Mouse (Mus musculus) hindbrain, embryonic 13.5 days (tissue): ENCODE measurements around the gene Gpr1. TPM values are rescaled to one million over a fixed set of nuclear protein-coding genes. Genes with fewer than 3 reads are reported as not detected.

Source experiments
- ATAC-seq: fragments of 200-750 bp; cut with Nextera tagmentation; 2 replicates; pipeline ENCODE4 v1.8.0; 2017; ENCODE audit warnings: moderate TSS enrichment; ENCODE audit not compliant: low FRiP score
- H3K27ac ChIP-seq: fragments of 300-500 bp; sonication (generic); 2 replicates; pipeline ENCODE4 v1.5.1; 2015; ENCODE audit warnings: inconsistent platforms, mild to moderate bottlenecking, moderate library complexity
- H3K27me3 ChIP-seq: fragments of 300-500 bp; sonication (generic); 2 replicates; pipeline ENCODE4 v1.6.1; 2015; ENCODE audit warnings: mild to moderate bottlenecking, inconsistent platforms
- H3K36me3 ChIP-seq: fragments of 300-500 bp; sonication (generic); 2 replicates; pipeline ENCODE4 v1.6.1; 2015; ENCODE audit warnings: mild to moderate bottlenecking, inconsistent platforms
- H3K4me1 ChIP-seq: fragments of 300-500 bp; sonication (generic); replicated peaks from 2 replicates; pipeline ENCODE4 v1.6.1; 2015; ENCODE audit warnings: inconsistent platforms
- H3K4me2 ChIP-seq: fragments of 300-500 bp; sonication (generic); 2 replicates; pipeline ENCODE4 v1.6.1; 2015; ENCODE audit warnings: inconsistent platforms, mild to moderate bottlenecking, moderate library complexity
- H3K4me3 ChIP-seq: fragments of 300-500 bp; sonication (generic); 2 replicates; pipeline ENCODE4 v1.5.1; 2015; ENCODE audit warnings: mild to moderate bottlenecking, inconsistent platforms
- H3K9ac ChIP-seq: fragments of 300-500 bp; sonication (generic); 2 replicates; pipeline ENCODE4 v1.6.1; 2015; ENCODE audit warnings: mild to moderate bottlenecking, inconsistent platforms
- H3K9me3 ChIP-seq: fragments of 300-500 bp; sonication (generic); 2 replicates; pipeline ENCODE4 v1.6.1; 2016; ENCODE audit warnings: inconsistent platforms
- WGBS: fragments of 180-500 bp; shearing (Covaris S2); methylation state at CpG from one replicate; pipeline ENCODE4 v1.1.7; 2015; 5-methylcytosine and 5-hydroxymethylcytosine counted together
- polyA plus RNA-seq: library from polyadenylated mRNA; unstranded; fragments of >200 nt; fragmentation: Nextera tagmentation; extraction: Ambion mirVana; gene quantifications from 2 replicates; pipeline ENCODE4 v1.2.1, GENCODE M21; 2015

Gpr1 gene
- 0.47 and 0.73 TPM in 2 replicates for polyA plus RNA-seq

GRCm38 (mm10) chr1:63214271-63214558, at the start of gene Gpr1:
Gene Gpr1 (minus strand): TSS chr1:63214543.
- ATAC-seq: no peak; the same call in 1 of the 2 replicates
- no peaks in the 10 kb centered on the region for H3K36me3 ChIP-seq
- peak within 1 kb of the TSS; percentile 58 for H3K9ac ChIP-seq
- peak within 1 kb of the TSS; percentile 71 for H3K27ac ChIP-seq
- peak within 1 kb of the TSS; percentile 21 for H3K4me3 ChIP-seq
- H3K27me3 ChIP-seq: no peaks in the 10 kb centered on the region
- no peaks in the 10 kb centered on the region for H3K9me3 ChIP-seq
- WGBS: 37% methylated on average over 3 of the region's 3 CpGs
- H3K4me1 ChIP-seq: peaks cover 17% of the 10 kb centered on the region
- peak within 1 kb of the TSS; percentile 50 for H3K4me2 ChIP-seq

GRCm38 (mm10) chr1:63263671-63264070, 49.3 kb upstream of the Gpr1 start:
- ATAC-seq: no peak
- 32% methylated on average over 11 of the region's 11 CpGs for WGBS

GRCm38 (mm10) chr1:63261041-63261590, 46.8 kb upstream of the Gpr1 start:
- Histone ChIP-seq H3K4me1 (peaks cover 8% of the 10 kb centered on the region), H3K4me2 (no peak overlapping the region), H3K4me3 (no peak overlapping the region), H3K9me3 (no peaks in the 10 kb centered on the region), H3K27ac (no peak overlapping the region), H3K27me3 (peaks cover 85% of the 10 kb centered on the region), H3K9ac (no peak overlapping the region), H3K36me3 (no peaks in the 10 kb centered on the region)
- 43% methylated on average over 17 of the region's 17 CpGs for WGBS
- ATAC-seq: no peak

More at GRCm38 (mm10) chr1:63263671-63264070, 49.3 kb upstream of the Gpr1 start:
- H3K36me3 ChIP-seq: no peaks in the 10 kb centered on the region
- H3K27me3 ChIP-seq: peaks cover 81% of the 10 kb centered on the region
- no peak overlapping the region for H3K9ac ChIP-seq
- no peaks in the 10 kb centered on the region for H3K9me3 ChIP-seq
- H3K4me1 ChIP-seq: no peaks in the 10 kb centered on the region
- H3K27ac ChIP-seq: no peak overlapping the region
- H3K4me2 ChIP-seq: no peak overlapping the region
- H3K4me3 ChIP-seq: no peak overlapping the region

- Histone ChIP-seq H3K9ac (no peak overlapping the region), H3K9me3 (no peaks in the 10 kb centered on the region), H3K4me2 (no peak overlapping the region), H3K27ac (no peak overlapping the region), H3K36me3 (no peaks in the 10 kb centered on the region), H3K27me3 (peaks cover 85% of the 10 kb centered on the region), H3K4me3 (no peak overlapping the region), H3K4me1 (peaks cover 13% of the 10 kb centered on the region)
- WGBS: 43% methylated on average over 5 of the region's 5 CpGs
- no peak for ATAC-seq
Measured at GRCm38 (mm10) chr1:63260742-63261033, 46.3 kb upstream of the Gpr1 start.

- Histone ChIP-seq H3K9ac (no peak overlapping the region), H3K27ac (no peak overlapping the region), H3K4me2 (no peak overlapping the region), H3K9me3 (no peaks in the 10 kb centered on the region), H3K4me1 (peaks cover 18% of the 10 kb centered on the region), H3K4me3 (no peak overlapping the region), H3K36me3 (no peaks in the 10 kb centered on the region), H3K27me3 (peaks cover 87% of the 10 kb centered on the region)
- WGBS: 47% methylated on average over 17 of the region's 17 CpGs
- ATAC-seq: no peak
Measured at GRCm38 (mm10) chr1:63259916-63260741, 45.8 kb upstream of the Gpr1 start.

- no peaks in the 10 kb centered on the region for H3K36me3 ChIP-seq
- peaks cover 88% of the 10 kb centered on the region for H3K27me3 ChIP-seq
- no peak for ATAC-seq
- peaks cover 21% of the 10 kb centered on the region for H3K4me1 ChIP-seq
- H3K9me3 ChIP-seq: no peaks in the 10 kb centered on the region
- no peak overlapping the region for H3K9ac ChIP-seq
- no peak overlapping the region for H3K4me2 ChIP-seq
- no peak overlapping the region for H3K4me3 ChIP-seq
- WGBS: 54% methylated on average over 11 of the region's 11 CpGs
- H3K27ac ChIP-seq: no peak overlapping the region
Measured at GRCm38 (mm10) chr1:63259271-63259830, 45.0 kb upstream of the Gpr1 start.

GRCm38 (mm10) chr1:63258501-63258900, 44.2 kb upstream of the Gpr1 start:
- ATAC-seq: no peak
- H3K4me3 ChIP-seq: no peak overlapping the region
- H3K4me2 ChIP-seq: no peak overlapping the region
- no peak overlapping the region for H3K9ac ChIP-seq
- H3K4me1 ChIP-seq: peaks cover 21% of the 10 kb centered on the region
- no peaks in the 10 kb centered on the region for H3K36me3 ChIP-seq
- 38% methylated on average over 2 of the region's 2 CpGs for whole genome bisulfite sequencing
- no peak overlapping the region for H3K27ac ChIP-seq
- no peaks in the 10 kb centered on the region for H3K9me3 ChIP-seq
- H3K27me3 ChIP-seq: peaks cover 86% of the 10 kb centered on the region

- Histone ChIP-seq H3K9me3 (no peaks in the 10 kb centered on the region), H3K4me1 (peaks cover 30% of the 10 kb centered on the region), H3K4me3 (no peak overlapping the region), H3K9ac (no peak overlapping the region), H3K36me3 (no peaks in the 10 kb centered on the region), H3K27ac (peak overlapping the region; percentile 89), H3K27me3 (peaks cover 93% of the 10 kb centered on the region), H3K4me2 (no peak overlapping the region)
- ATAC-seq: peak; percentile 70; the same call in 1 of the 2 replicates
- 12% methylated on average over 5 of the region's 5 CpGs for WGBS
Measured at GRCm38 (mm10) chr1:63256083-63256482, 41.7 kb upstream of the Gpr1 start.

GRCm38 (mm10) chr1:63255101-63255500, 40.8 kb upstream of the Gpr1 start:
- ATAC-seq: no peak
- H3K36me3 ChIP-seq: no peaks in the 10 kb centered on the region
- H3K4me2 ChIP-seq: no peak overlapping the region
- no peak overlapping the region for H3K4me3 ChIP-seq
- peaks cover 93% of the 10 kb centered on the region for H3K27me3 ChIP-seq
- H3K9me3 ChIP-seq: no peaks in the 10 kb centered on the region
- H3K9ac ChIP-seq: no peak overlapping the region
- H3K4me1 ChIP-seq: peaks cover 30% of the 10 kb centered on the region
- H3K27ac ChIP-seq: peak overlapping the region; percentile 89
- WGBS: 14% methylated on average over 4 of the region's 4 CpGs

GRCm38 (mm10) chr1:63253291-63253690, 38.9 kb upstream of the Gpr1 start:
- no peak overlapping the region for H3K9ac ChIP-seq
- no peak overlapping the region for H3K4me3 ChIP-seq
- H3K36me3 ChIP-seq: no peaks in the 10 kb centered on the region
- WGBS: 19% methylated on average over 5 of the region's 5 CpGs
- H3K27ac ChIP-seq: peak overlapping the region; percentile 12; the same call in 1 of the 2 replicates
- H3K9me3 ChIP-seq: no peaks in the 10 kb centered on the region
- no peak for ATAC-seq
- peaks cover 97% of the 10 kb centered on the region for H3K27me3 ChIP-seq
- H3K4me2 ChIP-seq: no peak overlapping the region
- H3K4me1 ChIP-seq: peaks cover 31% of the 10 kb centered on the region

GRCm38 (mm10) chr1:63252351-63253209, 38.2 kb upstream of the Gpr1 start:
- no peak for ATAC-seq
- Histone ChIP-seq H3K9ac (no peak overlapping the region; the same call in 1 of the 2 replicates), H3K9me3 (no peaks in the 10 kb centered on the region), H3K4me1 (peaks cover 38% of the 10 kb centered on the region), H3K27me3 (peaks cover 98% of the 10 kb centered on the region), H3K4me3 (no peak overlapping the region), H3K27ac (peak overlapping the region; percentile 12; the same call in 1 of the 2 replicates), H3K36me3 (no peaks in the 10 kb centered on the region), H3K4me2 (no peak overlapping the region)
- WGBS: 27% methylated on average over 24 of the region's 24 CpGs

GRCm38 (mm10) chr1:63249261-63249660, 34.9 kb upstream of the Gpr1 start:
- H3K9ac ChIP-seq: no peak overlapping the region
- H3K27ac ChIP-seq: no peak overlapping the region
- peaks cover 21% of the 10 kb centered on the region for H3K4me1 ChIP-seq
- H3K9me3 ChIP-seq: no peaks in the 10 kb centered on the region
- H3K4me2 ChIP-seq: no peak overlapping the region
- H3K4me3 ChIP-seq: no peak overlapping the region
- H3K36me3 ChIP-seq: no peaks in the 10 kb centered on the region
- WGBS: 51% methylated on average over 4 of the region's 4 CpGs
- ATAC-seq: no peak
- peaks cover 89% of the 10 kb centered on the region for H3K27me3 ChIP-seq
